Mouse (Mus musculus) cerebellum, adult 11-12 months (tissue): Measurements from ENCODE around the gene Mif.
"Not testable (repeated sequence)": the region's sequence is repeated elsewhere in the genome, so short reads cannot be mapped to it uniquely, and the experiment has no call there.

Source experiments
- DNase-seq: peaks from one replicate; pipeline ENCODE4 v3.0.0; 2022

Gene Mif

GRCm38 (mm10) chr10:75872915-75873542 is 13.0 kb upstream of the Mif start:
- peak; percentile 95 for DNase-seq

- no peak for DNase-seq
These were observed 12.2 kb upstream of the Mif start for GRCm38 (mm10) chr10:75872025-75872914.

- no peak for DNase-seq
These were observed 1.5 kb upstream of the Mif start for GRCm38 (mm10) chr10:75861587-75861986.

- DNase-seq: peak; percentile 69
These were observed 706 bp upstream of the Mif start for GRCm38 (mm10) chr10:75860746-75861145.

GRCm38 (mm10) chr10:75859107-75859746 is 813 bp downstream of the Mif start:
- peak; percentile 63 for DNase-seq

GRCm38 (mm10) chr10:75857598-75857997 is 2.4 kb downstream of the Mif start:
- DNase-seq: peak; percentile 31

- no peak for DNase-seq
These were observed 3.1 kb downstream of the Mif start for GRCm38 (mm10) chr10:75856976-75857375.

- DNase-seq: no peak
These were observed 3.7 kb downstream of the Mif start for GRCm38 (mm10) chr10:75856155-75856907.

GRCm38 (mm10) chr10:75855416-75855981 is 4.5 kb downstream of the Mif start:
- no peak for DNase-seq

GRCm38 (mm10) chr10:75854791-75855190 is 5.2 kb downstream of the Mif start:
- DNase-seq: no peak

GRCm38 (mm10) chr10:75854096-75854495 is 5.9 kb downstream of the Mif start:
- no peak for DNase-seq

GRCm38 (mm10) chr10:75853452-75853851 is 6.6 kb downstream of the Mif start:
- peak; percentile 82 for DNase-seq

- no peak for DNase-seq
These were observed 7.4 kb downstream of the Mif start for GRCm38 (mm10) chr10:75852539-75853125.

- DNase-seq: no peak
These were observed 8.4 kb downstream of the Mif start for GRCm38 (mm10) chr10:75851681-75852080.

- no peak for DNase-seq
These were observed 9.0 kb downstream of the Mif start for GRCm38 (mm10) chr10:75851076-75851475.

- DNase-seq: no peak
These were observed 11.7 kb downstream of the Mif start for GRCm38 (mm10) chr10:75848382-75848781.

- DNase-seq: no peak
These were observed 14.6 kb downstream of the Mif start for GRCm38 (mm10) chr10:75845306-75845930.

GRCm38 (mm10) chr10:75844800-75845199 is 15.2 kb downstream of the Mif start:
- no peak for DNase-seq

GRCm38 (mm10) chr10:75843898-75844297 is 16.1 kb downstream of the Mif start:
- DNase-seq: not testable (repeated sequence)

GRCm38 (mm10) chr10:75839092-75839491 is 20.9 kb downstream of the Mif start:
- no peak for DNase-seq

GRCm38 (mm10) chr10:75837248-75837759 is 22.7 kb downstream of the Mif start, which contains the start of gene Gstt2:
Gene Gstt2, minus strand, starts transcription at chr10:75837424.
- peak; percentile 93 for DNase-seq
